Mouse (Mus musculus): ENCODE measurements at regions not wholly inside any gene's neighbourhood (a gene's known extent, or its start where the extent isn't known, plus 50 kb on each side); places are given as distances from the start of the nearest gene placed in this dataset.

DNA sequence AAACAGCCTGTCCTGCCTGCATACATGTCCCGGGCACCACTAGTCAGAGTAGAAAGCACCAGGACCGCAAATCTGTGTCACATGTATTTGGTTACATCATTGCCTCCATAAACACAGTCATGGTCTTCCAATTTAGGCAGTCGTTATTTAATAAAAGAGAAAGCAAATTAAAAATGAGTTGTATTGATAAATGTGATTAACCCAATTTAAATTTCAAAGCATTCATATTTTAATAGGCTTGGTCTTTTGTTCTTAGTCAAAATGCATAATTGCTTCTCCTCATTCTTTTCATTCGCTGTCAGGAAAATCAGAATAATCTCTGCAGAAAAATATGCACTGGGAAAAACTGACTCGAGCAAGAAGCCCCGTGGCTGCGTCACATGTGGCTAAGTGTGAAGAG, 307.3 kb upstream of the Id4 start:
- Histone ChIP-seq H3K9ac (ENCODE audit: low read depth, low read length) (no peak overlapping the region), H3K27ac (ENCODE audit: low read length) (no peak overlapping the region), H3K36me3 (ENCODE audit: control insufficient read depth, insufficient read depth) (no peaks in the 10 kb centered on the region), H3K4me3 (ENCODE audit: low read depth, low read length) (no peak overlapping the region), H3K4me1 (ENCODE audit: control insufficient read depth, low read depth, low read length) (no peaks in the 10 kb centered on the region), H3K27me3 (ENCODE audit: control insufficient read depth, insufficient read depth, low read depth, low read length) (no peaks in the 10 kb centered on the region), H3K4me2 (ENCODE audit: low read depth, low read length) (no peak overlapping the region), H3K9me3 (replicated peaks; ENCODE audit: control insufficient read depth, low read length) (no peaks in the 10 kb centered on the region)
- no peak for ATAC-seq (ENCODE audit: low read depth)
- 64% methylated on average over 7 of the region's 7 CpGs for WGBS (ENCODE audit: insufficient replicate concordance)

DNA sequence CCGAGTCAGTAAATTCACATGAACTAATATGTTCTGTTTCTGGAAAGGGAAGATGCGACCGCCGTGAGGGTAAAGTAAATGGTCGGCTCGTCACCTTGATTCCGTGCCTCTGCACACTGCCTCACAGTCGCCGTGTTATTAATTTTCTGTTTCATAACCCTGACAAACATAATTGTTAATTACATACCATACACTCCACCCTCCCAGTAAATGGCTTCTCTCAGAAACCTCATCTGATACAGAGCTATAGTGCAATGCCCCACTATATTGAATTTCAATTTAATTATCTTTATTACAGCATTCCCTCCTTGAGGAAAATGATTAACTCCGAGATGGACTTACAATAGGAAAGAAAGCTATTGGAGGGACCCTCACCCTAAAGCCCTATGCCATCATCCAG, 305.5 kb upstream of the Id4 start:
- H3K36me3 ChIP-seq (ENCODE audit: control insufficient read depth, insufficient read depth): no peaks in the 10 kb centered on the region
- H3K9ac ChIP-seq (ENCODE audit: low read depth, low read length): no peak overlapping the region
- H3K4me1 ChIP-seq (ENCODE audit: control insufficient read depth, low read depth, low read length): no peaks in the 10 kb centered on the region
- no peaks in the 10 kb centered on the region for H3K9me3 ChIP-seq (replicated peaks; ENCODE audit: control insufficient read depth, low read length)
- H3K27me3 ChIP-seq (ENCODE audit: control insufficient read depth, insufficient read depth, low read depth, low read length): no peaks in the 10 kb centered on the region
- WGBS (ENCODE audit: insufficient replicate concordance): 74% methylated on average over 10 of the region's 10 CpGs
- H3K27ac ChIP-seq (ENCODE audit: low read length): no peak overlapping the region
- ATAC-seq (ENCODE audit: low read depth): no peak
- H3K4me3 ChIP-seq (ENCODE audit: low read depth, low read length): no peak overlapping the region
- H3K4me2 ChIP-seq (ENCODE audit: low read depth, low read length): no peak overlapping the region

DNA sequence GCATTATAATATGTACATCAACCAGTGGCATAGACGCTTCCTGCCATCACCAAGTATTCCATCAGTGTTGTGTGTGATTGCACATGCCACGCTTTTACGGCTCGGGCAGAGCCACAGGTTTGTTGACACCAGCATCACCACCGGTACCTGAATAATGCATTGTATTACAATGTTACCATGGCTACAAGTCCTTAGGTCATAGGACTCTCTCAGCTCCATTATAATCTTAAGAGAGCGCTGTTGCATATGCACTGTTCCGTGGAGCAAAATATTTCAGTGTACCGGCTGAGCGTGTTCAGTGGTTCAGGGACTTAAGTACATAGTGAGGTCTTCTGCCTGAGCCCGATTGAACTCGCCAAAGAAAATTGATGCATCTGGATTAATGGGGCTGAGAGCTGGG, 303.4 kb upstream of the Id4 start:
- WGBS (ENCODE audit: insufficient replicate concordance): 78% methylated on average over 11 of the region's 11 CpGs
- Histone ChIP-seq H3K4me2 (ENCODE audit: low read depth, low read length) (no peak overlapping the region), H3K27me3 (ENCODE audit: control insufficient read depth, insufficient read depth, low read depth, low read length) (no peaks in the 10 kb centered on the region), H3K9ac (ENCODE audit: low read depth, low read length) (no peak overlapping the region), H3K36me3 (ENCODE audit: control insufficient read depth, insufficient read depth) (no peaks in the 10 kb centered on the region), H3K4me1 (ENCODE audit: control insufficient read depth, low read depth, low read length) (no peaks in the 10 kb centered on the region), H3K4me3 (ENCODE audit: low read depth, low read length) (no peak overlapping the region), H3K9me3 (replicated peaks; ENCODE audit: control insufficient read depth, low read length) (no peaks in the 10 kb centered on the region), H3K27ac (ENCODE audit: low read length) (no peak overlapping the region)
- ATAC-seq (ENCODE audit: low read depth): no peak

- Histone ChIP-seq H3K4me2 (ENCODE audit: low read depth, low read length) (no peak overlapping the region), H3K9ac (ENCODE audit: low read depth, low read length) (no peak overlapping the region), H3K36me3 (ENCODE audit: control insufficient read depth, insufficient read depth) (no peaks in the 10 kb centered on the region), H3K27ac (ENCODE audit: low read length) (no peak overlapping the region), H3K9me3 (replicated peaks; ENCODE audit: control insufficient read depth, low read length) (no peaks in the 10 kb centered on the region), H3K27me3 (ENCODE audit: control insufficient read depth, insufficient read depth, low read depth, low read length) (no peaks in the 10 kb centered on the region), H3K4me1 (ENCODE audit: control insufficient read depth, low read depth, low read length) (no peaks in the 10 kb centered on the region), H3K4me3 (ENCODE audit: low read depth, low read length) (no peak overlapping the region)
- 44% methylated on average over 12 of the region's 12 CpGs for WGBS (ENCODE audit: insufficient replicate concordance)
- no peak for ATAC-seq (ENCODE audit: low read depth)
These were observed 286.8 kb upstream of the Id4 start for GRCm38 (mm10) chr13:47974216-47974615.

- Histone ChIP-seq H3K4me2 (ENCODE audit: low read depth, low read length) (no peak overlapping the region), H3K9me3 (replicated peaks; ENCODE audit: control insufficient read depth, low read length) (no peaks in the 10 kb centered on the region), H3K36me3 (ENCODE audit: control insufficient read depth, insufficient read depth) (no peaks in the 10 kb centered on the region), H3K27ac (ENCODE audit: low read length) (no peak overlapping the region), H3K4me3 (ENCODE audit: low read depth, low read length) (no peak overlapping the region), H3K9ac (ENCODE audit: low read depth, low read length) (no peak overlapping the region), H3K4me1 (ENCODE audit: control insufficient read depth, low read depth, low read length) (no peaks in the 10 kb centered on the region), H3K27me3 (ENCODE audit: control insufficient read depth, insufficient read depth, low read depth, low read length) (no peaks in the 10 kb centered on the region)
- no peak for ATAC-seq (ENCODE audit: low read depth)
- 74% methylated on average over 16 of the region's 16 CpGs for WGBS (ENCODE audit: insufficient replicate concordance)
These were observed 286.1 kb upstream of the Id4 start for GRCm38 (mm10) chr13:47974756-47975515.

DNA sequence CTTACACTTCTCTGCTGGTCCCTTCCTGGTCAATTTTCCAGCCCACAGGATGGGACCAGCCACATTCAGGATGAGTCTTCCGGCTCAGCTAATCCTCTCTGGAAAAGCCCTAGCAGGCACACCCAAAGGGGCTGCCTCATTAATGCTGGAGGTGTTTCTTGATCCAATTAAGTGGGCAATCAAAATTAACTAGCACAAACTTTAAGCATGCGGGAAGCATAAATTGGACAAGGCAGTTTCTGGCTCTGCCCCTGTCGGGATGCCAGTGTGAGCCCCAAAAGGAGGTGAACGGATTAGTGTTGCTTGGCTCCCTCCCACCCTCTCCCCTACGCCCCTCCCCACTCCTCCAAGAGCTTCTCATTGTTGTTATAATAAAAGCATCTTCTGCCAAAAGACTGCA, 262.5 kb upstream of the Id4 start:
- 56% methylated on average over 5 of the region's 5 CpGs for WGBS (ENCODE audit: insufficient replicate concordance)
- Histone ChIP-seq H3K27me3 (ENCODE audit: control insufficient read depth, insufficient read depth, low read depth, low read length) (no peaks in the 10 kb centered on the region), H3K4me1 (ENCODE audit: control insufficient read depth, low read depth, low read length) (no peaks in the 10 kb centered on the region), H3K9ac (ENCODE audit: low read depth, low read length) (no peak overlapping the region), H3K9me3 (replicated peaks; ENCODE audit: control insufficient read depth, low read length) (no peaks in the 10 kb centered on the region), H3K4me3 (ENCODE audit: low read depth, low read length) (no peak overlapping the region), H3K4me2 (ENCODE audit: low read depth, low read length) (no peak overlapping the region), H3K27ac (ENCODE audit: low read length) (no peak overlapping the region), H3K36me3 (ENCODE audit: control insufficient read depth, insufficient read depth) (no peaks in the 10 kb centered on the region)
- ATAC-seq (ENCODE audit: low read depth): no peak

- H3K36me3 ChIP-seq (ENCODE audit: control insufficient read depth, insufficient read depth): no peaks in the 10 kb centered on the region
- no peaks in the 10 kb centered on the region for H3K4me1 ChIP-seq (ENCODE audit: control insufficient read depth, low read depth, low read length)
- H3K9ac ChIP-seq (ENCODE audit: low read depth, low read length): no peak overlapping the region
- 51% methylated on average over 4 of the region's 4 CpGs for WGBS (ENCODE audit: insufficient replicate concordance)
- H3K27ac ChIP-seq (ENCODE audit: low read length): no peak overlapping the region
- H3K4me3 ChIP-seq (ENCODE audit: low read depth, low read length): no peak overlapping the region
- no peak for ATAC-seq (ENCODE audit: low read depth)
- H3K9me3 ChIP-seq (replicated peaks; ENCODE audit: control insufficient read depth, low read length): no peaks in the 10 kb centered on the region
- H3K4me2 ChIP-seq (ENCODE audit: low read depth, low read length): no peak overlapping the region
- H3K27me3 ChIP-seq (ENCODE audit: control insufficient read depth, insufficient read depth, low read depth, low read length): no peaks in the 10 kb centered on the region
These were observed 261.6 kb upstream of the Id4 start for GRCm38 (mm10) chr13:47999399-47999798.

- Histone ChIP-seq H3K27me3 (ENCODE audit: control insufficient read depth, insufficient read depth, low read depth, low read length) (no peaks in the 10 kb centered on the region), H3K27ac (ENCODE audit: low read length) (no peak overlapping the region), H3K4me2 (ENCODE audit: low read depth, low read length) (no peak overlapping the region), H3K9ac (ENCODE audit: low read depth, low read length) (no peak overlapping the region), H3K4me1 (ENCODE audit: control insufficient read depth, low read depth, low read length) (no peaks in the 10 kb centered on the region), H3K9me3 (replicated peaks; ENCODE audit: control insufficient read depth, low read length) (no peaks in the 10 kb centered on the region), H3K36me3 (ENCODE audit: control insufficient read depth, insufficient read depth) (no peaks in the 10 kb centered on the region), H3K4me3 (ENCODE audit: low read depth, low read length) (no peak overlapping the region)
- 60% methylated on average over 4 of the region's 4 CpGs for WGBS (ENCODE audit: insufficient replicate concordance)
- ATAC-seq (ENCODE audit: low read depth): no peak
These were observed 257.9 kb upstream of the Id4 start for GRCm38 (mm10) chr13:48003126-48003525.

DNA sequence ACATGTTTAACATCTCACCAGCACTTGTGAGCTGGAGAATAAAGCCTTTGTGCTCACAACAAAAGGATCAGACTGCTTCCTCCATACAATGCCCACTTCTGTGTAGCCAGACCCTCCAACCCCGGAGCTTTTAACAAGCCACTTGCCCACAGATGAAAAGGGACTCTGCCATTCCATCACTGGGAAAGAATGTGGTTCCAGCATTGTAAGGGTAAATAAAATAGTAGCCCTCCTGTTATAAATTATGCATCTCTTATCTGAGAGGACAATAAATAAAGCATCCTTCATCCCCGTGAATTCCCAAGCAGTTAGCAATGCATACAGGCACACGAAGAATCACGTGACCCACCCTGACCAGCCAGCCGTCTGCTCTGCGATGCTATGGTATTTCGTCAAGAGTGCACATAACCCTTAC, 247.7 kb upstream of the Id4 start:
- H3K27ac ChIP-seq (ENCODE audit: low read length): no peak overlapping the region
- no peaks in the 10 kb centered on the region for H3K9me3 ChIP-seq (replicated peaks; ENCODE audit: control insufficient read depth, low read length)
- ATAC-seq (ENCODE audit: low read depth): no peak
- H3K4me2 ChIP-seq (ENCODE audit: low read depth, low read length): no peak overlapping the region
- no peaks in the 10 kb centered on the region for H3K36me3 ChIP-seq (ENCODE audit: control insufficient read depth, insufficient read depth)
- no peaks in the 10 kb centered on the region for H3K27me3 ChIP-seq (ENCODE audit: control insufficient read depth, insufficient read depth, low read depth, low read length)
- no peaks in the 10 kb centered on the region for H3K4me1 ChIP-seq (ENCODE audit: control insufficient read depth, low read depth, low read length)
- no peak overlapping the region for H3K4me3 ChIP-seq (ENCODE audit: low read depth, low read length)
- WGBS (ENCODE audit: insufficient replicate concordance): 72% methylated on average over 7 of the region's 7 CpGs
- H3K9ac ChIP-seq (ENCODE audit: low read depth, low read length): no peak overlapping the region

Data from liver, embryonic 16.5 days (tissue).